Mouse (Mus musculus) myocyte (in vitro differentiated cells): Measurements from ENCODE around the gene Agpat3. TPM values are rescaled to one million over a fixed set of nuclear protein-coding genes. Genes with fewer than 3 reads are reported as not detected.
A peak's percentile ranks its signal among the peaks of the same experiment; 100 is the strongest.

Experiments used
- H3K27me3 ChIP-seq: one replicate; pipeline ENCODE4 v1.6.1; 2011; ENCODE audit not compliant: control insufficient read depth, insufficient read depth, insufficient read length
- H3K36me3 ChIP-seq: one replicate; pipeline ENCODE4 v1.6.1; 2011; ENCODE audit not compliant: control insufficient read depth, insufficient read depth
- H3K4me2 ChIP-seq: one replicate; pipeline ENCODE4 v1.6.1; 2011; ENCODE audit warnings: low read depth, control low read depth
- H3K4me3 ChIP-seq: one replicate; pipeline ENCODE4 v1.5.1; 2011; ENCODE audit warnings: mild to moderate bottlenecking, control low read depth, moderate library complexity
- H3K79me2 ChIP-seq: one replicate; pipeline ENCODE4 v1.6.1; 2011; ENCODE audit not compliant: control insufficient read depth, insufficient read depth
- H3ac ChIP-seq: one replicate; pipeline ENCODE4 v1.6.1; 2011; ENCODE audit not compliant: control insufficient read depth, insufficient read length
- CEBPB ChIP-seq: IDR thresholded peaks from 2 replicates; pipeline ENCODE4 v1.6.1; 2011; ENCODE audit warnings: mild to moderate bottlenecking, moderate library complexity; ENCODE audit not compliant: poor library complexity, insufficient read depth, severe bottlenecking
- E2F4 ChIP-seq: IDR thresholded peaks from one replicate; pipeline ENCODE4 v1.6.1; 2011; ENCODE audit warnings: mild to moderate bottlenecking, control low read depth, moderate library complexity; ENCODE audit not compliant: insufficient read depth
- MAX ChIP-seq: IDR thresholded peaks from one replicate; pipeline ENCODE4 v1.6.1; 2011; ENCODE audit warnings: low read depth, mild to moderate bottlenecking, control low read depth
- MYOD1 ChIP-seq, 3 experiments: IDR thresholded peaks; one replicate each; pipeline ENCODE4 v1.6.1; 2011; ENCODE audit warnings: control low read depth in 2 of 3, low read depth in 2 of 3, mild to moderate bottlenecking in 2 of 3, moderate library complexity in 1 of 3; ENCODE audit not compliant: insufficient read length in 2 of 3, control insufficient read depth in 1 of 3
- MYOG ChIP-seq, 3 experiments: IDR thresholded peaks; one replicate each; pipeline ENCODE4 v1.6.1; 2011; ENCODE audit warnings: control low read depth in 2 of 3, low read depth in 2 of 3, mild to moderate bottlenecking in 2 of 3; ENCODE audit not compliant: insufficient read length in 2 of 3, control insufficient read depth in 1 of 3, insufficient read depth in 1 of 3
- POLR2A ChIP-seq: IDR thresholded peaks from one replicate; pipeline ENCODE4 v1.6.1; 2011; ENCODE audit warnings: low read depth, mild to moderate bottlenecking, control low read depth, moderate library complexity; ENCODE audit not compliant: insufficient read length
- POLR2AphosphoS2 ChIP-seq: IDR thresholded peaks from one replicate; pipeline ENCODE4 v1.6.1; 2011; ENCODE audit warnings: low read depth, control low read depth; ENCODE audit not compliant: insufficient read length
- REST ChIP-seq: IDR thresholded peaks from one replicate; pipeline ENCODE4 v1.6.1; 2011; ENCODE audit warnings: mild to moderate bottlenecking, control low read depth, moderate library complexity; ENCODE audit not compliant: insufficient read depth, insufficient read length
- SRF ChIP-seq: IDR thresholded peaks from one replicate; pipeline ENCODE4 v1.6.1; 2011; ENCODE audit warnings: low read depth; ENCODE audit not compliant: control insufficient read depth, insufficient read length
- TCF12 ChIP-seq: IDR thresholded peaks from one replicate; pipeline ENCODE4 v1.6.1; 2011; ENCODE audit warnings: mild to moderate bottlenecking, control low read depth; ENCODE audit not compliant: poor library complexity, insufficient read depth, severe bottlenecking
- TCF3 ChIP-seq: IDR thresholded peaks from one replicate; pipeline ENCODE4 v1.6.1; 2011; ENCODE audit warnings: low read depth, control low read depth; ENCODE audit not compliant: insufficient read length
- USF1 ChIP-seq: IDR thresholded peaks from one replicate; pipeline ENCODE4 v1.6.1; 2011; ENCODE audit warnings: low read depth, mild to moderate bottlenecking, control low read depth, moderate library complexity
- polyA plus RNA-seq: library from polyadenylated mRNA; unstranded; fragments of >200 nt; fragmentation: generic; extraction: Trizol; gene quantifications from one replicate; pipeline ENCODE4 v1.2.1, GENCODE M21; 2012; ENCODE audit warnings: missing spikeins

Gene Agpat3
- polyA plus RNA-seq, 1 experiment = 183 TPM

- Histone ChIP-seq H3K36me3 (no peaks in the 10 kb centered on the region), H3ac (no peak overlapping the region), H3K27me3 (no peaks in the 10 kb centered on the region), H3K4me3 (no peak overlapping the region), H3K4me2 (no peak overlapping the region), H3K79me2 (no peaks in the 10 kb centered on the region)
- TF ChIP-seq REST (no peak), POLR2A (no peak)
These were observed 35.8 kb downstream of the Agpat3 start for GRCm38 (mm10) chr10:78316228-78317087.

DNA sequence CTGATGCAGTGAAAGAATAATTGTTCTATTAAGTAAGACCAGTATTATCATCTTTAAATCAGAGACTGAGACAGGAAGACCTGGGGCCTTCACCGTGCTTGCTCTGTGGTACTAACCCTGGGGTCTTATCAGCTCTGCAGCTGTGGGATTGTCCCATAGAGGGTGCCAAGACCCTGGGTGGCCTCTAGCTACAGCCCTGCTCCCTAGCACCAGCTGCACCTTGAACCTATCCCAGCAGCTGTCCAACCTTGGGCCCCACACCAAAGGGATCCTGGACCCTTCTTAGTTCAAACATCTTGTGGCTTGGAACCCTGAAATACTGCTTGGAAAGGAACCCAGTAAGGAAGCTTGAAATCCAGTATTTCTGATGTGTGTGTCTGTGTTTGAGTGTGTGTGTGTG lies 37.1 kb downstream of the Agpat3 start:
- H3K79me2 ChIP-seq = no peaks in the 10 kb centered on the region
- H3K27me3 ChIP-seq = no peaks in the 10 kb centered on the region
- peak in 2 of 3 experiments; percentile 31 to 60 for TF ChIP-seq MYOD1 (IDR thresholded peaks at IDR 0.05; ENCODE audit: control insufficient read depth in 1 of 3, insufficient read length in 2 of 3, low read depth in 2 of 3)
- TF ChIP-seq MYOG (IDR thresholded peaks at IDR 0.05; ENCODE audit: control insufficient read depth in 1 of 3, insufficient read depth in 1 of 3, insufficient read length in 2 of 3, low read depth in 2 of 3) = peak in 2 of 3 experiments; percentile 39 to 77
- no peak for TF ChIP-seq TCF3
- H3K4me3 ChIP-seq = no peak overlapping the region
- no peak overlapping the region for H3ac ChIP-seq
- no peak overlapping the region for H3K4me2 ChIP-seq
- no peaks in the 10 kb centered on the region for H3K36me3 ChIP-seq

- TF ChIP-seq POLR2A (no peak), USF1 (peak; percentile 67)
- Histone ChIP-seq H3K4me3 (no peak overlapping the region), H3K4me2 (no peak overlapping the region), H3K79me2 (no peaks in the 10 kb centered on the region), H3K27me3 (no peaks in the 10 kb centered on the region), H3ac (no peak overlapping the region), H3K36me3 (no peaks in the 10 kb centered on the region)
These were observed 40.2 kb downstream of the Agpat3 start for GRCm38 (mm10) chr10:78311886-78312635.

- Histone ChIP-seq H3K79me2 (no peaks in the 10 kb centered on the region), H3K27me3 (no peaks in the 10 kb centered on the region), H3K4me3 (no peak overlapping the region), H3K36me3 (no peaks in the 10 kb centered on the region), H3ac (no peak overlapping the region), H3K4me2 (no peak overlapping the region)
- TF ChIP-seq MYOG (IDR thresholded peaks at IDR 0.05; ENCODE audit: control insufficient read depth in 1 of 3, insufficient read depth in 1 of 3, insufficient read length in 2 of 3, low read depth in 2 of 3) (no peak), CEBPB (no peak), POLR2AphosphoS2 (no peak), REST (no peak), SRF (no peak), POLR2A (no peak), MAX (no peak)
These were observed 41.5 kb downstream of the Agpat3 start for GRCm38 (mm10) chr10:78310747-78311267.

DNA sequence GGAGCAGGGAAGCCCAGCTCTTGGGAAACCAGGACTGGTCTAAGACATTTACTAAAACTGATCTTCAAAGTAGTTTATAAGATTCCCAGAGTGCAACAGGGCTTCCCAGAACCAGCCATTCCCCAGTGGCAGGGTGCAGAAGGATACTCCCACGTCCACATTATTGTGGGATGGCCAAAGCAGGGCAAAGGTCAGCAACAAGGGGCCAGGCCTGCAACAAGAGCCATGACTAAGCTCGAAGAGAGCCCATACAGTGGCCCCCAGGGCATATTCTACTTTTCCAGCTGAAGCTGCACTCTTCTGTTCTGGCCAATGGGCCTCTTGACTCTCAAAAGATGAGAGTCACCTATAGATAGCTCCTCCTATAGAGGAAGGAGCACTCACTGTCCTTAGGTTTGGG lies 43.7 kb downstream of the Agpat3 start:
- TF ChIP-seq REST = no peak
- TF ChIP-seq E2F4 = no peak
- no peak for TF ChIP-seq MYOD1 (IDR thresholded peaks at IDR 0.05; ENCODE audit: control insufficient read depth in 1 of 3, insufficient read length in 2 of 3, low read depth in 2 of 3)
- no peak for TF ChIP-seq TCF12
- TF ChIP-seq CEBPB = no peak
- no peak for TF ChIP-seq USF1
- TF ChIP-seq TCF3 = no peak
- TF ChIP-seq SRF = no peak
- no peak for TF ChIP-seq MAX
- no peak for TF ChIP-seq POLR2A
- no peak for TF ChIP-seq MYOG (IDR thresholded peaks at IDR 0.05; ENCODE audit: control insufficient read depth in 1 of 3, insufficient read depth in 1 of 3, insufficient read length in 2 of 3, low read depth in 2 of 3)
- no peak for TF ChIP-seq POLR2AphosphoS2
- H3K27me3 ChIP-seq = no peaks in the 10 kb centered on the region
- H3K36me3 ChIP-seq = no peaks in the 10 kb centered on the region

More for the DNA sequence above, 43.7 kb downstream of the Agpat3 start:
- Histone ChIP-seq H3ac (no peak overlapping the region), H3K79me2 (no peaks in the 10 kb centered on the region), H3K4me2 (no peak overlapping the region), H3K4me3 (no peak overlapping the region)
